Mouse (Mus musculus) spleen, adult 2 months (tissue): Measurements from ENCODE around the gene Polr2h. TPM values are rescaled to one million over a fixed set of nuclear protein-coding genes. Genes with fewer than 3 reads are reported as not detected.
"Not testable (repeated sequence)": the region's sequence is repeated elsewhere in the genome, so short reads cannot be mapped to it uniquely, and the experiment has no call there.

Experiments
- DNase-seq, 2 experiments: peaks; one replicate each; pipeline versions ENCODE4 v3.0.0 to v3.0.0-alpha.2; 2012 to 2021; ENCODE audit warnings: low spot score in 2 of 2, low read depth in 1 of 2
- H3K27ac ChIP-seq: fragments of 200-500 bp; 2 replicates; pipeline ENCODE4 v1.5.1; 2012; ENCODE audit warnings: low read length, inconsistent platforms; ENCODE audit not compliant: insufficient read depth
- H3K27me3 ChIP-seq: fragments of 200-500 bp; 2 replicates; pipeline ENCODE4 v1.6.1; 2012; ENCODE audit warnings: mild to moderate bottlenecking, moderate library complexity, low read length, inconsistent platforms; ENCODE audit not compliant: control insufficient read depth, insufficient read depth
- H3K36me3 ChIP-seq: fragments of 200-500 bp; 2 replicates; pipeline ENCODE4 v1.6.1; 2012; ENCODE audit warnings: mild to moderate bottlenecking, low read length, inconsistent platforms; ENCODE audit not compliant: control insufficient read depth, insufficient read depth
- H3K4me1 ChIP-seq: fragments of 200-500 bp; 2 replicates; pipeline ENCODE4 v1.6.1; 2011; ENCODE audit warnings: inconsistent platforms; ENCODE audit not compliant: control insufficient read depth, insufficient read depth, insufficient read length
- H3K4me3 ChIP-seq: fragments of 200-500 bp; 2 replicates; pipeline ENCODE4 v1.5.1; 2011; ENCODE audit warnings: mild to moderate bottlenecking, inconsistent platforms; ENCODE audit not compliant: insufficient read depth, insufficient read length; ENCODE audit errors: extremely low read depth
- CTCF ChIP-seq: fragments of 200-500 bp; IDR thresholded peaks from 2 replicates; pipeline ENCODE4 v1.5.1; 2011; ENCODE audit warnings: mild to moderate bottlenecking, inconsistent platforms; ENCODE audit not compliant: insufficient read depth, insufficient read length, insufficient replicate concordance; ENCODE audit errors: extremely low read depth
- POLR2A ChIP-seq: fragments of 200-500 bp; IDR thresholded peaks from 2 replicates; pipeline ENCODE4 v1.6.1; 2011; ENCODE audit warnings: low read depth, low read length, inconsistent platforms
- WGBS: fragments of 180-500 bp; shearing (Covaris S2); methylation state at CpG from one replicate; pipeline ENCODE4 v1.1.7; 2018; 5-methylcytosine and 5-hydroxymethylcytosine counted together
- polyA plus RNA-seq: library from polyadenylated mRNA; depleted of rRNA; stranded (reverse); fragments of >200 nt; gene quantifications from 2 replicates; pipeline ENCODE4 v1.2.3, GENCODE M21; 2012; rRNA removed

Polr2h gene
- 8.5 and 10.0 TPM in 2 replicates for polyA plus RNA-seq

DNA sequence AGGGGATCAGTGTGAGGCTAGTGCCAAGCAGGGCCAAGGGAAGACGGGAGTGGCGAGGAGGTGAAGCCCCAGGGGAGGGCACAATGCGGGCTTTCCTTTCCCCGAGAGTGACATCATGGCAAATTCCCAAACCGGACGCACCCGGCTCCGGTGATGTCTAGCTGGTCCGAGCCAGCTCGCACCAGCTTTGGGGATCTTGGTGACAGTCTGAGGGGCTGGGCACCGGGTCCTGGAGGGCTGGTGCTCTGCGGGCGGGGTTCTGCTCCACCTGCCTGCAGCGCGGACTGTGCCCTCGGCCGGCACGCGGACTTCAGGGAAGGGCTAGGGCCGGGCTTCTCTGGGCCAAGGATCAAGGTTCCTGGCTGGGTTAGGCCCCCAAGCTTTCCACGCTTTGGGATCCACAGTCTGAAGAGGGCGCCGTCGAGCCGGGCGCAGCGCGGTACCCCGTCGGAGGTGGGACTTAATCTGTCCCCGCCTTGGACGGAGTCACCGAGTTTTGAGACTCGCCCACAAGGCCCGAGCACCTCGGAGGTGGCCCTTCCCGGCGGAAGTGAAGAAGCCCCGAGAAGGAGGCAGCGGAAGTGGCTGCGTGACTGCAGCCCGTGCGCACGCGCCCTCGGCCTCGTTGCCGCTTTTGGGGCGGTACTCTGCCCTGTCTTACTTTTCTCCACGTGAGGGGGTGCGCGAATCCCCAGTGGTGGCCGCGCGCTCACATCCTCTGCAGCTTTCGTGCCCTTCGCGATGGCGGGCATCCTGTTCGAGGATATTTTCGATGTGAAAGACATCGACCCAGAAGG lies at the start of gene Polr2h, which contains the start of gene Clcn2:
Gene Polr2h (plus strand): TSS at position 485 of the 797 bp plus-strand sequence.
Gene Clcn2 (minus strand): TSS at position 566 of the 797 bp plus-strand sequence.
- Histone ChIP-seq H3K36me3 (peaks cover 2% of the 10 kb centered on the region), H3K4me1 (peaks cover 4% of the 10 kb centered on the region; the same call in 1 of the 2 replicates), H3K27ac (peak within 1 kb of the TSS; percentile 84), H3K4me3 (peak within 1 kb of the TSS; percentile 74), H3K27me3 (no peaks in the 10 kb centered on the region)
- TF ChIP-seq POLR2A (peak; percentile 12; the same call in 1 of the 2 replicates), CTCF (peak; percentile 70; the same call in 1 of the 2 replicates)
- peak; percentile 94 for DNase-seq
- under 1% methylated on average over 62 of the region's 62 CpGs for WGBS

DNA sequence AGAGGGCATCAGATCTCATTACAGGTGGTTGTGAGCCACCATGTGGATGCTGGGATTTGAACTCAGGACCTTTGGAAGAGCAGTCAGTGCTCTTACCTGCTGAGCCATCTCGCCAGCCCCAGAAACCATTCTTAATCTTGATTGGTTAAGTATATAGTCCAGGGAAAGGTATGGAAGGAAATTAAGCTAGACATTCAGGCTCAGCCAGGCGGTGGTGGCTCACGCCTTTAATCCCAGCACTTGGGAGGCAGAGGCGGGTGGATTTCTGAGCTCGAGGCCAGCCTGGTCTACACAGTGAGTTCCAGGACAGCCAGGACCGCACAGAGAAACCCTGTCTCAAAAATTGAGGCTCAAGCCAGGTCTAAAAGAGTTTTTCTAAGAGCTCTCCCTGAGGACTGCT lies 49.5 kb upstream of the Polr2h start, which contains the start of gene Eif4g1:
Gene Eif4g1 (plus strand): TSS at position 301 of the 400 bp plus-strand sequence.
- H3K4me3 ChIP-seq, H3K27ac ChIP-seq, H3K27me3 ChIP-seq, H3K36me3 ChIP-seq, DNase-seq, H3K4me1 ChIP-seq: not testable (repeated sequence)
- WGBS: 94% methylated on average over 5 of the region's 6 CpGs

DNA sequence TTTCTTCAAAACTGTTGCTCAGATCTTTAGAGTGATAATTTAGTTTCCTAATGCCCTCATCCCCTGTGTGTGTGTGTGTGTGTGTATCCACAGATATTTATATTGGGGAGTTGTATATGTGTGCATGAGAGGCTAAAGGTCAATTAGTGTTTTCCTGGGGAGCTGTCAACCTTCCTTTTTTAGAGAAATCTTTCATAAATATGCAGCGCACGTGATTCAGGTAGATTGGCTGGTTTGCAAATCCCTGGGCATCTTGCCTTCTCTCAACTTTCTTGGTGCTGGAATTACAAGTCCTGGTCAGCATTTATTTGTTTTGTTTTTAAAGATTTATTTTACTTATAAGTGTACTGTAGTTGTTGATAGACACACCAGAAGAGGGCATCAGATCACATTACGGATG lies 47.2 kb upstream of the Polr2h start:
- no peak overlapping the region for H3K4me3 ChIP-seq
- H3K36me3 ChIP-seq: no peaks in the 10 kb centered on the region; the same call in 1 of the 2 replicates
- H3K27ac ChIP-seq: no peak overlapping the region
- peaks cover 8% of the 10 kb centered on the region; the same call in 1 of the 2 replicates for H3K4me1 ChIP-seq
- H3K27me3 ChIP-seq: no peaks in the 10 kb centered on the region; the same call in 1 of the 2 replicates
- TF ChIP-seq POLR2A (no peak), CTCF (no peak)
- no peak for DNase-seq
- WGBS: 94% methylated on average over 3 of the region's 3 CpGs

DNA sequence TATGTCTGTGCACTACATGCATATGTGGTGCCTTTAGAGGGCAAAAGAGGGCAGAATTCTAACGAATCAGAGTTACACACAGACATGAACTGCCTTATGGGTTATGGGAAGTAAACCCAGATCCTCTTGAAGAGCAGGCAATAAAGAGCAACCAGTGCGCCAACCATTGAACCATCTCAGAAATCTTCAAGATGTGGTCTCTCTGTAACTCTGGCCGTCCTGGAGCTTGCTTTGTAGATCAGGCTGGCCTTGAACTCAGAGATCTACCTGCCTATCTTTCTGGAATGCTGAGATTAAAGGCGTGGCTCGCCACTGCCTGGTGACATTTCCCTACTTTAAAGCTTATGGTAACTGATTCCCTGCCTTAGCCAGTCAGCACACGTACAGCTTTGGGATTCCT lies 45.6 kb upstream of the Polr2h start:
- no peak for DNase-seq
- Histone ChIP-seq H3K27me3 (no peaks in the 10 kb centered on the region; the same call in 1 of the 2 replicates), H3K4me3 (peak overlapping the region; percentile 16; the same call in 1 of the 2 replicates), H3K4me1 (peaks cover 8% of the 10 kb centered on the region; the same call in 1 of the 2 replicates), H3K27ac (no peak overlapping the region), H3K36me3 (peaks cover 3% of the 10 kb centered on the region; the same call in 1 of the 2 replicates)
- no peak for TF ChIP-seq POLR2A
- TF ChIP-seq CTCF: no peak
- 14% methylated on average over 6 of the region's 6 CpGs for WGBS

DNA sequence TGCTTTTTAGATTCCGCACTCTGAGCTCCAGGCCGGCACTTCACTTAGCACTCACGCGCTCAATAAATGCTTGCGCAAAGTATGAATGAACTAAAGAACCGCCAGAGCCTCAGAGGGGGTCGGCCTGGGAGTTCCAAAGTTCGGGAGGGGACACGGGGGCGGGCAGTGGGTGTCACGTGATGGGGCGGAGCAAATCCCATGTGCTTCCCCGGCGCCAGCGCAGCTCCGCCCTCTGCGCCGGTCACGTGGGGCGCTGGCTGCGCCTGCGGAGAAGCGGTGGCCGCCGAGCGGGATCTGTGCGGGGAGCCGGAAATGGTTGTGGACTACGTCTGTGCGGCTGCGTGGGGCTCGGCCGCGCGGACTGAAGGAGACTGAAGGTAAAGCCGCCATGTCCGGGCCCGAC lies 45.0 kb upstream of the Polr2h start:
- H3K36me3 ChIP-seq: peaks cover 3% of the 10 kb centered on the region; the same call in 1 of the 2 replicates
- DNase-seq: peak; percentile 79 to 93
- no peaks in the 10 kb centered on the region; the same call in 1 of the 2 replicates for H3K27me3 ChIP-seq
- peaks cover 8% of the 10 kb centered on the region; the same call in 1 of the 2 replicates for H3K4me1 ChIP-seq
- under 1% methylated on average over 35 of the region's 38 CpGs for WGBS
- TF ChIP-seq CTCF: no peak
- peak; percentile 67 for TF ChIP-seq POLR2A
- peak overlapping the region; percentile 61 for H3K4me3 ChIP-seq
- H3K27ac ChIP-seq: peak overlapping the region; percentile 50; the same call in 1 of the 2 replicates

DNA sequence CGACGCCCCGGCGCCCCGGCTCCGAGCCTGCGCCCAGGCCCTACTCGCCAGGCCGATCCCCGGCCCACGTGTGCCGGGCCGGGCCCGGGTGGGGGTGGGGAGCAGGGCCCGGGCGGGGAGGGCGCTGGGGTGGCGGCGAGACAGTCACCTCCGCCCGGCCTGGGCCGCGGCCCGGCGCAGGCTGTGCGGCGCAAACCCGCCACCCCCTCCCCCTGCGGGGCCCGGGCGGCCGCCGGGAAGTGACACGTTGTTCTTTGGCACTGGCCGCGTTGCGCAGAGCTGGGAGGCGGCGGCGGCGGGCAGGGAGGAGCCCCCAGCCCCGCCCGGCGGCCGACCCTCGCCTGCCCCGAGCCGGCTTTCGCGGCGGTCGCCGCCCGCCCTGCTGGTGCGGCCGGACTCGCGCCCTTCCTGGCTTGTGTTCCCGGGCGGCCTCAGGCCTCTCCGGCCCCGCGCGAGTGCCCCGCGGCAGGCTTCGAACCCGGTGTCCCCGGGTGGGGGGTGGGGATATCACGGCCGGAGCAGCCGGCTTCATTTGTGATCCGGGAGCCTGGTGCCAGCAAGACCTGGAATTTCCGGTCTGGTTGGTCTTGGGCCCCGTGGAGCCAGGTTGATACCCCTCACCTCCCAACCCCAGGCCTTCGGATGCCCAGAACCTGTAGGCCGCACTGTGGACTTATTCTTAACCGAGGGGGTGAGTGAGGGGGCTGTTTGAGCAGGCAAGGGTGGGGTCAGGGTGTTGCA lies 44.3 kb upstream of the Polr2h start:
- under 1% methylated on average over 39 of the region's 78 CpGs for WGBS
- Histone ChIP-seq H3K36me3 (peaks cover 9% of the 10 kb centered on the region; the same call in 1 of the 2 replicates), H3K27ac (peak overlapping the region; percentile 50; the same call in 1 of the 2 replicates), H3K4me1 (peaks cover 8% of the 10 kb centered on the region; the same call in 1 of the 2 replicates), H3K27me3 (no peaks in the 10 kb centered on the region; the same call in 1 of the 2 replicates), H3K4me3 (peak overlapping the region; percentile 61)
- DNase-seq: peak in 1 of 2 experiments; percentile 39
- no peak for TF ChIP-seq POLR2A
- no peak for TF ChIP-seq CTCF
